Comparison of ENCODE assay signal across 27 mouse cellular contexts in the genomic region with DNA sequence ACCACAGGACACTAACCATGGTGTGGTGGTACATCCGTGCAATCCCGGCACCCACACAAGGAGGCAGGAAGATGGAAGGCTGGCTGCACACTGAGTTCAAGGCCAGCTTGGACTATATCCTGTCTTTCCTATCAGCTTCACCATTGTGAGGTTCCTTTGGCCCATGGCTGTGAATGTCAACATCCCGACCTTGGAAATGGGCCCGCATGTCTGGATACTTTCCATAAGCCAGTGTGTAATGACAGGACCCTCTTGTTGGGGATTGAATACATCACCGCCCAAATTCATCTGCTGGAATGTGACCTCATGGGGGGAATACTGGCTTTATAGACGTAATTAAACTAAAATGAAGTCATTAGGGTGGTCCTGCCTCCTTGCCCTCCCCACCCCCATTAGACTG. TPM values are rescaled to one million over a fixed set of nuclear protein-coding genes. Genes with fewer than 3 reads are reported as not detected.
"Had no signal": no experiment of that assay in that cellular context is flagged by ENCODE, and none has a peak within 500 bp of the region (broad histone marks: within the 10 kb centered on the region; RNA-seq: fewer than 3 reads in every experiment).

No protein-coding gene starts in this region.

- H3K4me3 ChIP-seq: gastrocnemius, adult 2 months; heart, embryonic 10.5 days; heart, embryonic 12.5 days; hindbrain, embryonic 10.5 days; hindbrain, embryonic 12.5 days; intestine, embryonic 15.5 days; layer of hippocampus, adult 2 months; left cerebral cortex, adult 2 months; limb, embryonic 10.5 days; limb, embryonic 12.5 days had no signal

- DNase-seq: gastrocnemius, adult 2 months; gastrocnemius, postnatal 10 days; gastrocnemius, postnatal 25 days; heart, adult 18-20 months; heart, postnatal 10 days; heart, postnatal 4 days; kidney, adult 18-20 months; kidney, adult 8-10 months; kidney, postnatal 10 days; kidney, postnatal 25 days; kidney, postnatal 4 days had no signal

- H3K9me3 ChIP-seq: heart, embryonic 10.5 days; heart, embryonic 12.5 days; hindbrain, embryonic 10.5 days; intestine, embryonic 15.5 days; limb, embryonic 10.5 days had no signal

- H3K36me3 ChIP-seq: heart, embryonic 10.5 days; heart, embryonic 12.5 days; hindbrain, embryonic 10.5 days; hindbrain, embryonic 12.5 days; intestine, embryonic 15.5 days; limb, embryonic 12.5 days had no signal

- H3K27ac ChIP-seq: gastrocnemius, adult 2 months; hindbrain, embryonic 10.5 days; hindbrain, embryonic 12.5 days; hindbrain, embryonic 14.5 days; intestine, embryonic 15.5 days; layer of hippocampus, adult 2 months; left cerebral cortex, adult 2 months; limb, embryonic 12.5 days had no signal

- H3K4me2 ChIP-seq: heart, embryonic 12.5 days; hindbrain, embryonic 12.5 days; hindbrain, embryonic 14.5 days; intestine, embryonic 15.5 days; limb, embryonic 12.5 days had no signal

- H3K4me1 ChIP-seq: hindbrain, embryonic 10.5 days; hindbrain, embryonic 12.5 days; intestine, embryonic 15.5 days had no signal

- H3K9ac ChIP-seq: heart, embryonic 12.5 days; hindbrain, embryonic 12.5 days; hindbrain, embryonic 14.5 days; intestine, embryonic 15.5 days; limb, embryonic 12.5 days had no signal

- H3K27me3 ChIP-seq: heart, embryonic 12.5 days had no signal

- ATAC-seq: forebrain, embryonic 16.5 days; hindbrain, embryonic 16.5 days; inflammation-experienced regulatory T-cells, adult 6 months; intestine, embryonic 15.5 days; intestine, postnatal 0 days had no signal

RNA-seq across cellular contexts. Expression of a gene that starts 12.0 kb away (rescaled TPM):
- polyA plus RNA-seq: forebrain, embryonic 16.5 days; frontal cortex, adult 2 months; hindbrain, embryonic 10.5 days; inflammation-experienced regulatory T-cells, adult 6 months; intestine, postnatal 0 days; kidney, embryonic 14.5 days had no signal
